Mouse (Mus musculus) large intestine, adult 2 months (tissue): ENCODE results near the gene Snph. TPM values are rescaled to one million over a fixed set of nuclear protein-coding genes. Genes with fewer than 3 reads are reported as not detected.
A peak's percentile ranks its signal among the peaks of the same experiment; 100 is the strongest.

Experiments
- DNase-seq: peaks from one replicate; pipeline ENCODE4 v3.0.0-alpha.2; 2012; ENCODE audit warnings: low read depth, low spot score
- WGBS: fragments of 180-500 bp; shearing (Covaris S2); methylation state at CpG from one replicate; pipeline ENCODE4 v1.1.7; 2018; 5-methylcytosine and 5-hydroxymethylcytosine counted together
- polyA plus RNA-seq: library from polyadenylated mRNA; depleted of rRNA; stranded (reverse); fragments of >200 nt; gene quantifications from 2 replicates; pipeline ENCODE4 v1.2.3, GENCODE M21; 2012; rRNA removed

Gene Snph
- polyA plus RNA-seq, 1 experiment, result 12.5 TPM

DNA sequence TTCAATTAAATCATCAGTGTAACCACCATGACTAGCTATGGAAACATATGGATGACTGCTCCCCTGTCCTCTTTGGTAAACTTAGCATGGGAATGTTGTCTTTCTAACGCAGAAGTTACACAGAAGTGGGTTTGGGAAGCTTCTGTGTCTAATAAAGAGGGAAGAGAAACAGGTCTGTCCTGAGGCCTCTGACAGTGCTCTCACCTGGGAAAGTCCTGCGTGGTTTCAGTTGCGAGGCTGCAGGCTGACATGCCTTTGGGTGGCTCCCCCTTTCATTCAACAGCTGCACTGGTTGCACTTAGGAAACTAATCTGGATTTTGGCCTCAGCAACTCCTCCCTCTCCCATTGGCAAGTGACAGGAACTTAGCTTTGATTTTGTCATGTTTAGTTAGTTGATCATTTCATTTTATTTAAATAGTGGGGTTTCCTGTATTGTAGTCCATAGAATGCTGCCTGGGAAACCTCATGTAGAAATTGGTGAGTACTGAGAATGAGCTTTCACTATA is 82.7 kb downstream of the Snph start:
- DNase-seq, result no peak
- WGBS, result 76% methylated on average over 3 of the region's 3 CpGs

GRCm38 (mm10) chr2:151546571-151546970 is 85.8 kb downstream of the Snph start:
- DNase-seq, result no peak
- 89% methylated on average over 4 of the region's 4 CpGs for WGBS

DNA sequence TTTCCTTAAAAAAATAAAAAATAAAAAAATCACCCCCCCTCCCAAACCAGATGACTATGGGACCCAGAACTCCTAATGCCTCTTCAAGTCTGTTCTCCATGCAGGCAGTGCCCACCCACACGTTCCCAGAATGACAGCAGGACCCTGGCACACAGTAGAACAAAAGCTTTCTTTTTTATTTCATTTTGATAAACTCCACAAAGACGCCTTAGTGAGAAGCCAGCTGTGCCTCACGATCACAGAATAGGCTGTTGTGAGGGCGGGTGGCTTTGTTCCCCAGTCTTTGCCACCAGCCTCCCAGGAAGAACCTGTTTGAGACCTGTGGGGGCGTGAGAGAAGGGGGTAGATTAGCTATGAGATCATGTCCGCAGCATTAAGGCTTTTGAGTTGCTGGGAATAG is 87.7 kb downstream of the Snph start:
- DNase-seq, result no peak

GRCm38 (mm10) chr2:151543063-151543895 is 89.1 kb downstream of the Snph start:
- DNase-seq, result no peak
- WGBS, result 4% methylated on average over 21 of the region's 21 CpGs

More for the DNA sequence above, 87.7 kb downstream of the Snph start:
- 76% methylated on average over 6 of the region's 6 CpGs for WGBS

DNA sequence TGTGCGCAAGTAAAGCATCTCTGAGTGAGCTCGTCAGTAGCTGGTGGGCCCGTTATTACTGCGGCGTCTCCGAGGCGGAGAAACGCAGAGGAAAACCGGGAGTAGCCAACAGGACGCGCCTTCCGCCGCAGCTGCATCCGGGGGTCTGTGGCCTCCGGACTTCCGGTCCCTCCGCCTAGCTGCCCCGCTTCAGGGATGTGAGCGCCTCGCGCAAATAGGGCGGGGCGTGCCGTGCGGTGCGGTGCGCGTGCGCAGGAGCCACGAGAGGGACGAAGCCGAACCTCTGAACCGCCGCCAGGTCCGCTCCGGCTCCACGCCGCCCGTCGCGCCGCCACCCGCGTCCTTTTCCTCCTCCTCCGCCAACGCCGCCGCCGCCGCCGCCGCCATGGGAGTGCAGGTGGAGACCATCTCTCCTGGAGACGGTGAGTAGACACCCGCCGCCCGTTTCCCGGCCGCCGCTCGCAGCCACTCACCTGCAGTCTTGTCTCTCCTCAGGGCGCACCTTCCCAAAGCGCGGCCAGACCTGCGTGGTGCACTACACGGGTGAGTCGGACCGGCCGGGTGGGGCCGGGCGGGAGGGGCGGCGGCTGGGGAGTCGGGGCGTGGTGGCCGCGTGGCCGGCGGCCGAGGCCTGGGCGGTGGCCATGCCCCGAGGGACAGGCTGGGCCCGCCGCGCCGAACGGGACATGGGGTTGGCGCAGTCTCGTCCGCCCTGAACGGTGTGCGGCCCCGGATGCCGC is 89.9 kb downstream of the Snph start, which contains the start of gene Fkbp1a:
Gene Fkbp1a, plus strand, starts transcription at position 161 of the 740 bp plus-strand sequence.
- DNase-seq, result peak; percentile 53
- under 1% methylated on average over 78 of the region's 93 CpGs for WGBS

Other genes with a start within 250 kb of the Snph start
- not detected in 2 replicates for gene 4921509C19Rik, start 156.4 kb downstream of the Snph start, polyA plus RNA-seq
- gene Nsfl1c, start 138.4 kb downstream of the Snph start, polyA plus RNA-seq, result 45.3 and 55.3 TPM in 2 replicates
- gene Fkbp1a, start 90.1 kb downstream of the Snph start, polyA plus RNA-seq, result 82.7 and 98.9 TPM in 2 replicates
- gene Sdcbp2, start 60.0 kb downstream of the Snph start, polyA plus RNA-seq, result 157 and 170 TPM in 2 replicates
- not detected in 2 replicates for gene Rad21l, start 35.9 kb upstream of the Snph start, polyA plus RNA-seq
- gene Tmem74b, start 69.4 kb upstream of the Snph start, polyA plus RNA-seq, result 0.22 and 0.36 TPM in 2 replicates
- 35.9 and 39.1 TPM in 2 replicates for gene Psmf1, start 111.6 kb upstream of the Snph start, polyA plus RNA-seq
- gene Rspo4, start 210.3 kb upstream of the Snph start, polyA plus RNA-seq, result not detected in 2 replicates